Mouse (Mus musculus) heart, embryonic 13.5 days (tissue): ENCODE measurements around the gene Olfr1301. TPM values are rescaled to one million over a fixed set of nuclear protein-coding genes. Genes with fewer than 3 reads are reported as not detected.

Experiments
- ATAC-seq: fragments of 200-750 bp; cut with Nextera tagmentation; 2 replicates; pipeline ENCODE4 v1.8.0; 2017; ENCODE audit warnings: moderate TSS enrichment; ENCODE audit not compliant: insufficient number of reproducible peaks, low FRiP score, low TSS enrichment; ENCODE audit errors: extremely low read depth
- H3K27ac ChIP-seq: fragments of 300-500 bp; sonication (generic); replicated peaks from 2 replicates; pipeline ENCODE4 v1.5.1; 2015; ENCODE audit warnings: moderate library complexity, mild to moderate bottlenecking, inconsistent platforms
- H3K27me3 ChIP-seq: fragments of 300-500 bp; sonication (generic); replicated peaks from 2 replicates; pipeline ENCODE4 v1.6.1; 2015; ENCODE audit warnings: mild to moderate bottlenecking, inconsistent platforms
- H3K36me3 ChIP-seq: fragments of 300-500 bp; sonication (generic); 2 replicates; pipeline ENCODE4 v1.6.1; 2015; ENCODE audit warnings: mild to moderate bottlenecking, inconsistent platforms
- H3K4me1 ChIP-seq: fragments of 300-500 bp; sonication (generic); 2 replicates; pipeline ENCODE4 v1.6.1; 2015; ENCODE audit warnings: inconsistent platforms
- H3K4me2 ChIP-seq: fragments of 300-500 bp; sonication (generic); 2 replicates; pipeline ENCODE4 v1.6.1; 2015; ENCODE audit warnings: inconsistent platforms, mild to moderate bottlenecking, moderate library complexity
- H3K4me3 ChIP-seq: fragments of 300-500 bp; sonication (generic); 2 replicates; pipeline ENCODE4 v1.5.1; 2015; ENCODE audit warnings: moderate library complexity, mild to moderate bottlenecking, inconsistent platforms
- H3K9ac ChIP-seq: fragments of 300-500 bp; sonication (generic); 2 replicates; pipeline ENCODE4 v1.6.1; 2015; ENCODE audit warnings: inconsistent platforms, mild to moderate bottlenecking, moderate library complexity
- H3K9me3 ChIP-seq: fragments of 300-500 bp; sonication (generic); 2 replicates; pipeline ENCODE4 v1.6.1; 2016; ENCODE audit warnings: inconsistent platforms
- WGBS: fragments of 180-500 bp; shearing (Covaris S2); methylation state at CpG from one replicate; pipeline ENCODE4 v1.1.7; 2015; ENCODE audit warnings: mixed read lengths; 5-methylcytosine and 5-hydroxymethylcytosine counted together
- polyA plus RNA-seq: library from polyadenylated mRNA; unstranded; fragments of >200 nt; fragmentation: Nextera tagmentation; extraction: Ambion mirVana; gene quantifications from 2 replicates; pipeline ENCODE4 v1.2.1, GENCODE M21; 2015

The Olfr1301 gene
- polyA plus RNA-seq, result not detected in 2 replicates

DNA sequence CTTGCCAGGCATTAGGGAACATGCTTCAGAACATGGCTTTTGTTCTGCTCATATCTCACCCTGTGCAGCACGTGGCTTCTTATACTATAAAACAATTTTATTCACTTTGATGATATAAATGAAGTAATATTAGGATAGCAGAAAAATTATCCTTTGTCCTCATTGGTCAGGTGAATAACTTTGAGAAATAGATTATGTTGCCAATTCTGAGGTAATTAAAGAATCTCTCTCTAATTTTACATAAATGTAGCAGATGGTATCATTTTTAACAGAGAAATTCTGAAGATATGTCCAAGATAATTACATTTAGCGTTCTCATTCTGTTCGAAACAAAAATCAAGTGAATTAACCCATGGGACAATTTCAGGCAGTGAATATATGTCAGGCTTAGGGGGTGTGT lies at the start of gene Olfr1301:
Gene Olfr1301, plus strand, starts transcription at position 301 of the 400 bp plus-strand sequence.
- Histone ChIP-seq H3K36me3 (no peaks in the 10 kb centered on the region), H3K9me3 (no peaks in the 10 kb centered on the region), H3K27ac (no peak within 1 kb of the TSS), H3K4me2 (no peak within 1 kb of the TSS), H3K4me1 (no peaks in the 10 kb centered on the region), H3K27me3 (no peaks in the 10 kb centered on the region), H3K9ac (no peak within 1 kb of the TSS), H3K4me3 (no peak within 1 kb of the TSS)
- no peak for ATAC-seq
- WGBS, result 67% methylated on average over 3 of the region's 3 CpGs

DNA sequence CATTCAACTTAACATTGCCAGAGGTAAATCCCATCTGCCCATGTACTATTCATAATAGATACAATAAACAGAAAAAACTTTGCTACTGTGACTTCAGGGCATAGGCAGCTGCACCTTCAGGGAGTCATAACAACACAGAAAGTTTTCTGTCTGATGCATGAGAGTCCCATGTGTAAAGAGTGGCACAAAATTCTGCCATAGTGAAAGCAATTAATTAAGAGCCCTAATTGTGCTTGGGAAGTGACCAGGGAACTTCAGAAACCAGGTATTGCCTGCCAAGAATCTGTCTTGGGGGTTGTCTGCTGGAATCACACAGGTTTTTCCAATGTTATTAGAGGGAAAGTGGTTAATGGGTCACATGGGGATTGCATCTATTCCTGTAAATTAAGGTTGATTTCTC lies 24.1 kb upstream of the Olfr1301 start:
- Histone ChIP-seq H3K4me2 (no peak overlapping the region), H3K36me3 (no peaks in the 10 kb centered on the region), H3K4me3 (no peak overlapping the region), H3K4me1 (no peaks in the 10 kb centered on the region), H3K27ac (no peak overlapping the region), H3K27me3 (no peaks in the 10 kb centered on the region), H3K9ac (no peak overlapping the region), H3K9me3 (no peaks in the 10 kb centered on the region)
- ATAC-seq, result no peak

DNA sequence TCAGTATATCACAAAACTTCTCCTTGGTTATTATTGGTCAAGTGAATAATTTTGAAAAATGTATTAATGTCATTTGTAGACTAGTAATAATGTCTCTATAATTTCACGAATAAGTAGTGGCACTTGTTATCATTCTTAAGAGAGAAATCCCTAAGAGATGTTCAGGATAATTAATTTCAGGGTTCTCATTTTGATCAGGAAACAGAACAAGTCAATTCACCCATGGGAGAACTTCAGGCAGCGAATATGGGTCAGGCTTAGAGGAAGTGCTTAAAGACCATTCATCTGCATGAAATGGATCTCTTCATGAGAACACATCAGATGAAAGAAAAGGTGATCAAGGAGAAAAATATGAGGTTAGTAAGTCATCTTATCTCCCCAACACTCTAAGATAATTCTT lies 26.3 kb downstream of the Olfr1301 start, which contains the start of gene Olfr1302:
Gene Olfr1302, plus strand, starts transcription at position 301 of the 400 bp plus-strand sequence.
- no peak within 1 kb of the TSS for H3K27ac ChIP-seq
- H3K27me3 ChIP-seq, result no peaks in the 10 kb centered on the region
- no peak within 1 kb of the TSS for H3K4me3 ChIP-seq
- ATAC-seq, result no peak
- 67% methylated on average over 2 of the region's 2 CpGs for WGBS
- H3K9ac ChIP-seq, result no peak within 1 kb of the TSS
- no peak within 1 kb of the TSS for H3K4me2 ChIP-seq
- no peaks in the 10 kb centered on the region for H3K36me3 ChIP-seq
- H3K4me1 ChIP-seq, result no peaks in the 10 kb centered on the region
- H3K9me3 ChIP-seq, result no peaks in the 10 kb centered on the region

Other genes starting within 250 kb of the Olfr1301 start
- not detected in 2 replicates for gene Olfr1293-ps, start 225.8 kb upstream of the Olfr1301 start, polyA plus RNA-seq
- not detected in 2 replicates for gene Olfr1294, start 210.7 kb upstream of the Olfr1301 start, polyA plus RNA-seq
- gene Olfr1295, start 181.3 kb upstream of the Olfr1301 start, polyA plus RNA-seq, result not detected in 2 replicates
- gene Olfr1297, start 124.5 kb upstream of the Olfr1301 start, polyA plus RNA-seq, result not detected in 2 replicates
- not detected in 2 replicates for gene Olfr1298, start 101.8 kb upstream of the Olfr1301 start, polyA plus RNA-seq
- not detected in 2 replicates for gene Olfr1299, start 89.6 kb upstream of the Olfr1301 start, polyA plus RNA-seq
- not detected in 2 replicates for gene Olfr1302, start 26.4 kb downstream of the Olfr1301 start, polyA plus RNA-seq
- gene Olfr1303, start 69.3 kb downstream of the Olfr1301 start, polyA plus RNA-seq, result not detected in 2 replicates
- gene Olfr1305, start 126.1 kb downstream of the Olfr1301 start, polyA plus RNA-seq, result not detected in 2 replicates
- not detected in 2 replicates for gene Olfr1306, start 165.3 kb downstream of the Olfr1301 start, polyA plus RNA-seq
- gene Olfr1307, start 198.4 kb downstream of the Olfr1301 start, polyA plus RNA-seq, result 0.01 TPM in 1 of 2 replicates, not detected in the other
- gene Olfr1308, start 213.9 kb downstream of the Olfr1301 start, polyA plus RNA-seq, result not detected in 2 replicates
- not detected in 2 replicates for gene Olfr1309, start 239.3 kb downstream of the Olfr1301 start, polyA plus RNA-seq